Mouse (Mus musculus): Measurements from ENCODE around the gene Lrrc18. TPM values are rescaled to one million over a fixed set of nuclear protein-coding genes. Genes with fewer than 3 reads are reported as not detected.

Lrrc18 gene
- polyA plus RNA-seq (2015; fragmentation: Nextera tagmentation; extraction: Ambion mirVana) = 0.40 and 0.48 TPM in 2 replicates

GRCm38 (mm10) chr14:32991082-32991481 is at the start of gene Lrrc18:
Gene Lrrc18 (plus strand): TSS chr14:32991382.
- H3K9ac ChIP-seq = no peak within 1 kb of the TSS
- ATAC-seq (ENCODE audit: insufficient number of reproducible peaks, insufficient read depth, low FRiP score, low TSS enrichment, low read depth) = no peak
- peaks cover 15% of the 10 kb centered on the region for H3K4me1 ChIP-seq
- no peak within 1 kb of the TSS for H3K27ac ChIP-seq
- H3K4me3 ChIP-seq = no peak within 1 kb of the TSS
- no peaks in the 10 kb centered on the region for H3K9me3 ChIP-seq
- WGBS = 93% methylated on average over 2 of the region's 2 CpGs
- no peaks in the 10 kb centered on the region for H3K27me3 ChIP-seq
- H3K4me2 ChIP-seq = no peak within 1 kb of the TSS
- H3K36me3 ChIP-seq = no peaks in the 10 kb centered on the region

GRCm38 (mm10) chr14:32947512-32947911 is 43.7 kb upstream of the Lrrc18 start:
- H3K4me2 ChIP-seq = no peak overlapping the region
- H3K4me3 ChIP-seq = no peak overlapping the region
- H3K9me3 ChIP-seq = no peaks in the 10 kb centered on the region
- H3K27ac ChIP-seq = no peak overlapping the region
- H3K9ac ChIP-seq = no peak overlapping the region
- peaks cover 12% of the 10 kb centered on the region for H3K4me1 ChIP-seq
- ATAC-seq (ENCODE audit: insufficient number of reproducible peaks, insufficient read depth, low FRiP score, low TSS enrichment, low read depth) = no peak
- peaks cover 6% of the 10 kb centered on the region; the same call in 1 of the 2 replicates for H3K27me3 ChIP-seq
- no peaks in the 10 kb centered on the region for H3K36me3 ChIP-seq
- WGBS = 83% methylated on average over 2 of the region's 2 CpGs

GRCm38 (mm10) chr14:32950312-32951301 is 40.6 kb upstream of the Lrrc18 start:
- peaks cover 6% of the 10 kb centered on the region; the same call in 1 of the 2 replicates for H3K27me3 ChIP-seq
- no peak for ATAC-seq (ENCODE audit: insufficient number of reproducible peaks, insufficient read depth, low FRiP score, low TSS enrichment, low read depth)
- no peak overlapping the region for H3K4me3 ChIP-seq
- peaks cover 12% of the 10 kb centered on the region for H3K4me1 ChIP-seq
- H3K27ac ChIP-seq = no peak overlapping the region
- 0 out of 2 replicates have a peak overlapping the region, but pooled peaks have one; percentile 20 for H3K4me2 ChIP-seq
- H3K9me3 ChIP-seq = no peaks in the 10 kb centered on the region
- 46% methylated on average over 20 of the region's 20 CpGs for WGBS
- H3K36me3 ChIP-seq = no peaks in the 10 kb centered on the region
- no peak overlapping the region for H3K9ac ChIP-seq

GRCm38 (mm10) chr14:32956486-32956885 is 34.7 kb upstream of the Lrrc18 start:
- Histone ChIP-seq H3K9me3 (no peaks in the 10 kb centered on the region), H3K9ac (no peak overlapping the region), H3K4me1 (peaks cover 6% of the 10 kb centered on the region), H3K36me3 (no peaks in the 10 kb centered on the region), H3K4me3 (no peak overlapping the region), H3K27ac (no peak overlapping the region), H3K27me3 (no peaks in the 10 kb centered on the region), H3K4me2 (no peak overlapping the region)
- ATAC-seq (ENCODE audit: insufficient number of reproducible peaks, insufficient read depth, low FRiP score, low TSS enrichment, low read depth) = no peak
- 70% methylated on average over 8 of the region's 8 CpGs for WGBS

- H3K4me3 ChIP-seq = no peak overlapping the region
- no peak overlapping the region for H3K9ac ChIP-seq
- 50% methylated on average over 8 of the region's 8 CpGs for WGBS
- H3K9me3 ChIP-seq = no peaks in the 10 kb centered on the region
- H3K27ac ChIP-seq = no peak overlapping the region
- no peak overlapping the region for H3K4me2 ChIP-seq
- H3K4me1 ChIP-seq = peaks cover 16% of the 10 kb centered on the region
- ATAC-seq (ENCODE audit: insufficient number of reproducible peaks, insufficient read depth, low FRiP score, low TSS enrichment, low read depth) = no peak
- H3K36me3 ChIP-seq = no peaks in the 10 kb centered on the region
- H3K27me3 ChIP-seq = no peaks in the 10 kb centered on the region
Measured at GRCm38 (mm10) chr14:32958671-32959070, 32.5 kb upstream of the Lrrc18 start.

- 48% methylated on average over 5 of the region's 5 CpGs for WGBS
Measured at GRCm38 (mm10) chr14:32960481-32960880, 30.7 kb upstream of the Lrrc18 start.

GRCm38 (mm10) chr14:32964742-32965141 is 26.4 kb upstream of the Lrrc18 start:
- peaks cover 25% of the 10 kb centered on the region for H3K4me1 ChIP-seq
- no peak overlapping the region for H3K9ac ChIP-seq
- no peak overlapping the region for H3K4me3 ChIP-seq
- no peak overlapping the region for H3K27ac ChIP-seq
- no peaks in the 10 kb centered on the region for H3K9me3 ChIP-seq
- H3K27me3 ChIP-seq = no peaks in the 10 kb centered on the region
- ATAC-seq (ENCODE audit: insufficient number of reproducible peaks, insufficient read depth, low FRiP score, low TSS enrichment, low read depth) = no peak
- no peaks in the 10 kb centered on the region for H3K36me3 ChIP-seq
- no peak overlapping the region for H3K4me2 ChIP-seq
- 36% methylated on average over 10 of the region's 10 CpGs for WGBS

More at GRCm38 (mm10) chr14:32960481-32960880, 30.7 kb upstream of the Lrrc18 start:
- H3K27ac ChIP-seq = no peak overlapping the region
- ATAC-seq (ENCODE audit: insufficient number of reproducible peaks, insufficient read depth, low FRiP score, low TSS enrichment, low read depth) = no peak
- H3K27me3 ChIP-seq = no peaks in the 10 kb centered on the region
- no peaks in the 10 kb centered on the region for H3K36me3 ChIP-seq
- H3K4me3 ChIP-seq = no peak overlapping the region
- no peak overlapping the region for H3K4me2 ChIP-seq
- H3K9me3 ChIP-seq = no peaks in the 10 kb centered on the region
- H3K9ac ChIP-seq = no peak overlapping the region
- peaks cover 25% of the 10 kb centered on the region for H3K4me1 ChIP-seq

- Histone ChIP-seq H3K27ac (no peak overlapping the region), H3K9me3 (no peaks in the 10 kb centered on the region), H3K36me3 (no peaks in the 10 kb centered on the region), H3K4me2 (no peak overlapping the region), H3K4me1 (no peaks in the 10 kb centered on the region), H3K27me3 (0 out of 2 replicates have a peak, but pooled peaks cover 4% of the 10 kb centered on the region), H3K4me3 (no peak overlapping the region), H3K9ac (no peak overlapping the region)
- 69% methylated on average over 9 of the region's 9 CpGs for WGBS
- no peak; the same call in 1 of the 2 replicates for ATAC-seq (ENCODE audit: insufficient number of reproducible peaks, insufficient read depth, low FRiP score, low TSS enrichment, low read depth)
Measured at GRCm38 (mm10) chr14:32970700-32971099, 20.5 kb upstream of the Lrrc18 start.

- no peaks in the 10 kb centered on the region for H3K36me3 ChIP-seq
- H3K27ac ChIP-seq = no peak overlapping the region
Measured at GRCm38 (mm10) chr14:32984176-32984738, 6.9 kb upstream of the Lrrc18 start.

GRCm38 (mm10) chr14:32986659-32987058 is 4.5 kb upstream of the Lrrc18 start:
- no peak overlapping the region for H3K4me2 ChIP-seq
- no peak overlapping the region for H3K4me3 ChIP-seq
- H3K9ac ChIP-seq = no peak overlapping the region
- no peaks in the 10 kb centered on the region for H3K9me3 ChIP-seq
- H3K27me3 ChIP-seq = no peaks in the 10 kb centered on the region
- 77% methylated on average over 4 of the region's 4 CpGs for WGBS
- H3K36me3 ChIP-seq = no peaks in the 10 kb centered on the region
- ATAC-seq (ENCODE audit: insufficient number of reproducible peaks, insufficient read depth, low FRiP score, low TSS enrichment, low read depth) = no peak
- H3K4me1 ChIP-seq = peaks cover 4% of the 10 kb centered on the region; the same call in 1 of the 2 replicates
- H3K27ac ChIP-seq = no peak overlapping the region

More at GRCm38 (mm10) chr14:32984176-32984738, 6.9 kb upstream of the Lrrc18 start:
- peaks cover 4% of the 10 kb centered on the region; the same call in 1 of the 2 replicates for H3K4me1 ChIP-seq
- ATAC-seq (ENCODE audit: insufficient number of reproducible peaks, insufficient read depth, low FRiP score, low TSS enrichment, low read depth) = no peak
- no peak overlapping the region for H3K4me2 ChIP-seq
- no peak overlapping the region for H3K4me3 ChIP-seq
- no peak overlapping the region for H3K9ac ChIP-seq
- H3K27me3 ChIP-seq = no peaks in the 10 kb centered on the region
- WGBS = 63% methylated on average over 6 of the region's 6 CpGs
- H3K9me3 ChIP-seq = no peaks in the 10 kb centered on the region

GRCm38 (mm10) chr14:32994954-32995636 is 3.9 kb downstream of the Lrrc18 start:
- H3K4me3 ChIP-seq = peak overlapping the region; percentile 12; the same call in 1 of the 2 replicates
- no peaks in the 10 kb centered on the region for H3K9me3 ChIP-seq
- no peaks in the 10 kb centered on the region for H3K27me3 ChIP-seq
- H3K4me1 ChIP-seq = peaks cover 17% of the 10 kb centered on the region
- no peak; the same call in 1 of the 2 replicates for ATAC-seq (ENCODE audit: insufficient number of reproducible peaks, insufficient read depth, low FRiP score, low TSS enrichment, low read depth)
- H3K36me3 ChIP-seq = no peaks in the 10 kb centered on the region
- peak overlapping the region; percentile 51 for H3K4me2 ChIP-seq
- WGBS = 3% methylated on average over 10 of the region's 10 CpGs
- peak overlapping the region; percentile 51; the same call in 1 of the 2 replicates for H3K27ac ChIP-seq
- no peak overlapping the region for H3K9ac ChIP-seq

Measured in embryonic facial prominence, embryonic 13.5 days (tissue).